Mouse (Mus musculus): ENCODE results near the gene Mettl26. TPM values are rescaled to one million over a fixed set of nuclear protein-coding genes. Genes with fewer than 3 reads are reported as not detected.

Mettl26 gene
- polyA plus RNA-seq, 1 experiment = 53.6 TPM

- no peak for DNase-seq (ENCODE audit: low read depth in 1 of 2, low spot score in 2 of 2)
- TF ChIP-seq POLR2A (IDR thresholded peaks at IDR 0.05; ENCODE audit: low read depth, low read length) (no peak), CTCF (IDR thresholded peaks at IDR 0.05; ENCODE audit: extremely low read depth, insufficient read depth, insufficient read length, insufficient replicate concordance) (no peak)
- 86% methylated on average over 11 of the region's 11 CpGs for WGBS
- Histone ChIP-seq H3K27me3 (ENCODE audit: control insufficient read depth, insufficient read depth, low read length) (no peaks in the 10 kb centered on the region), H3K4me3 (ENCODE audit: extremely low read depth, insufficient read depth, insufficient read length) (no peak overlapping the region), H3K36me3 (ENCODE audit: control insufficient read depth, insufficient read depth, low read length) (peaks cover 2% of the 10 kb centered on the region; the same call in 1 of the 2 replicates), H3K27ac (ENCODE audit: insufficient read depth, low read length) (no peak overlapping the region), H3K4me1 (ENCODE audit: control insufficient read depth, insufficient read depth, insufficient read length) (no peaks in the 10 kb centered on the region; the same call in 1 of the 2 replicates)
Observed at GRCm38 (mm10) chr17:25873405-25874147, 1.3 kb upstream of the Mettl26 start.

GRCm38 (mm10) chr17:25874148-25874720 lies 640 bp upstream of the Mettl26 start:
- Histone ChIP-seq H3K27ac (ENCODE audit: insufficient read depth, low read length) (peak overlapping the region; percentile 49), H3K4me3 (ENCODE audit: extremely low read depth, insufficient read depth, insufficient read length) (peak overlapping the region; percentile 93), H3K27me3 (ENCODE audit: control insufficient read depth, insufficient read depth, low read length) (no peaks in the 10 kb centered on the region), H3K36me3 (ENCODE audit: control insufficient read depth, insufficient read depth, low read length) (peaks cover 4% of the 10 kb centered on the region; the same call in 1 of the 2 replicates), H3K4me1 (ENCODE audit: control insufficient read depth, insufficient read depth, insufficient read length) (no peaks in the 10 kb centered on the region; the same call in 1 of the 2 replicates)
- no peak for TF ChIP-seq CTCF (IDR thresholded peaks at IDR 0.05; ENCODE audit: extremely low read depth, insufficient read depth, insufficient read length, insufficient replicate concordance)
- no peak for TF ChIP-seq POLR2A (IDR thresholded peaks at IDR 0.05; ENCODE audit: low read depth, low read length)
- 12% methylated on average over 14 of the region's 14 CpGs for WGBS
- DNase-seq (ENCODE audit: low read depth in 1 of 2, low spot score in 2 of 2) = no peak

GRCm38 (mm10) chr17:25875171-25876136 lies 580 bp downstream of the Mettl26 start:
- under 1% methylated on average over 59 of the region's 59 CpGs for WGBS
- Histone ChIP-seq H3K36me3 (ENCODE audit: control insufficient read depth, insufficient read depth, low read length) (peaks cover 4% of the 10 kb centered on the region; the same call in 1 of the 2 replicates), H3K4me1 (ENCODE audit: control insufficient read depth, insufficient read depth, insufficient read length) (no peaks in the 10 kb centered on the region; the same call in 1 of the 2 replicates), H3K4me3 (ENCODE audit: extremely low read depth, insufficient read depth, insufficient read length) (peak overlapping the region; percentile 93), H3K27ac (ENCODE audit: insufficient read depth, low read length) (peak overlapping the region; percentile 86), H3K27me3 (ENCODE audit: control insufficient read depth, insufficient read depth, low read length) (no peaks in the 10 kb centered on the region)
- DNase-seq (ENCODE audit: low read depth in 1 of 2, low spot score in 2 of 2) = peak; percentile 54 to 89
- TF ChIP-seq CTCF (IDR thresholded peaks at IDR 0.05; ENCODE audit: extremely low read depth, insufficient read depth, insufficient read length, insufficient replicate concordance) (no peak), POLR2A (IDR thresholded peaks at IDR 0.05; ENCODE audit: low read depth, low read length) (peak; percentile 70)

GRCm38 (mm10) chr17:25876347-25876915 lies 1.6 kb downstream of the Mettl26 start:
- Histone ChIP-seq H3K36me3 (ENCODE audit: control insufficient read depth, insufficient read depth, low read length) (peaks cover 4% of the 10 kb centered on the region; the same call in 1 of the 2 replicates), H3K27me3 (ENCODE audit: control insufficient read depth, insufficient read depth, low read length) (no peaks in the 10 kb centered on the region), H3K27ac (ENCODE audit: insufficient read depth, low read length) (no peak overlapping the region), H3K4me1 (ENCODE audit: control insufficient read depth, insufficient read depth, insufficient read length) (no peaks in the 10 kb centered on the region; the same call in 1 of the 2 replicates), H3K4me3 (ENCODE audit: extremely low read depth, insufficient read depth, insufficient read length) (no peak overlapping the region)
- DNase-seq (ENCODE audit: low read depth in 1 of 2, low spot score in 2 of 2) = no peak
- WGBS = 80% methylated on average over 10 of the region's 10 CpGs
- TF ChIP-seq POLR2A (IDR thresholded peaks at IDR 0.05; ENCODE audit: low read depth, low read length) (no peak), CTCF (IDR thresholded peaks at IDR 0.05; ENCODE audit: extremely low read depth, insufficient read depth, insufficient read length, insufficient replicate concordance) (no peak)

DNA sequence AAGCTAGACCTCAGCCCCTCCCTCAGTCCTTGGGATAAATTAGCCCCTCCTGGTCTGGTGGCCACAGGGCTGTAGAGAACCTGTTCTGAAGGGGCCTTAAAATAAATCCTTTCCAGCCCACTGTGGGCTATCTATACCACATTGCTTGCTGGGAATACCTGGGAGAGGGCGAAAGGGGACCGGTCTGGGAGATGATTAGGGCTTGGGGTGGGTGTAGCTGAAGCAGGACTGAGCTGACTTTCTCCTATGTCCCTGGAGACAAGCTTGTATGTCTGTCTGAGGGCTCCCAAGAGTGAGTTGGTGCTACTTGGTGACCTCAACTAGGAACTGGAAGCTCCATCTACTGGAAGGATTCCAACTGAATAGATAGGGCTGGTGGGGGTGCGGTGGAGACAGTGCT lies 2.2 kb downstream of the Mettl26 start:
- H3K27ac ChIP-seq (ENCODE audit: insufficient read depth, low read length) = no peak overlapping the region
- no peaks in the 10 kb centered on the region; the same call in 1 of the 2 replicates for H3K4me1 ChIP-seq (ENCODE audit: control insufficient read depth, insufficient read depth, insufficient read length)
- no peak for DNase-seq (ENCODE audit: low read depth in 1 of 2, low spot score in 2 of 2)
- H3K27me3 ChIP-seq (ENCODE audit: control insufficient read depth, insufficient read depth, low read length) = no peaks in the 10 kb centered on the region
- peaks cover 4% of the 10 kb centered on the region; the same call in 1 of the 2 replicates for H3K36me3 ChIP-seq (ENCODE audit: control insufficient read depth, insufficient read depth, low read length)
- TF ChIP-seq POLR2A (IDR thresholded peaks at IDR 0.05; ENCODE audit: low read depth, low read length) (no peak), CTCF (IDR thresholded peaks at IDR 0.05; ENCODE audit: extremely low read depth, insufficient read depth, insufficient read length, insufficient replicate concordance) (no peak)
- 96% methylated on average over 3 of the region's 3 CpGs for WGBS
- no peak overlapping the region for H3K4me3 ChIP-seq (ENCODE audit: extremely low read depth, insufficient read depth, insufficient read length)
